Mouse (Mus musculus) small intestine, adult 2 months (tissue): Measurements from ENCODE around the gene Adgrb3. TPM values are rescaled to one million over a fixed set of nuclear protein-coding genes. Genes with fewer than 3 reads are reported as not detected.

Experiments used
- H3K27ac ChIP-seq: fragments of 200-500 bp; 2 replicates; pipeline ENCODE4 v1.5.1; 2012; ENCODE audit warnings: low read depth, low read length, control low read depth, inconsistent platforms; ENCODE audit not compliant: insufficient read depth
- H3K27me3 ChIP-seq: fragments of 200-500 bp; 2 replicates; pipeline ENCODE4 v1.6.1; 2012; ENCODE audit warnings: mild to moderate bottlenecking, moderate library complexity, low read length, inconsistent platforms; ENCODE audit not compliant: control insufficient read depth, insufficient read depth
- H3K36me3 ChIP-seq: fragments of 200-500 bp; 2 replicates; pipeline ENCODE4 v1.6.1; 2012; ENCODE audit warnings: mild to moderate bottlenecking, low read length, control low read depth, inconsistent platforms; ENCODE audit not compliant: control insufficient read depth, insufficient read depth
- H3K4me1 ChIP-seq: fragments of 200-500 bp; 2 replicates; pipeline ENCODE4 v1.6.1; 2012; ENCODE audit warnings: low read length, inconsistent platforms, mixed read lengths; ENCODE audit not compliant: control insufficient read depth, insufficient read depth, insufficient read length
- H3K4me3 ChIP-seq: fragments of 200-500 bp; 2 replicates; pipeline ENCODE4 v1.5.1; 2012; ENCODE audit warnings: low read depth, mild to moderate bottlenecking, control low read depth, inconsistent platforms, low read length, moderate library complexity
- CTCF ChIP-seq: fragments of 200-500 bp; IDR thresholded peaks from 2 replicates; pipeline ENCODE4 v1.5.1; 2012; ENCODE audit warnings: low read depth, mild to moderate bottlenecking, control low read depth, inconsistent platforms, low read length, moderate library complexity, mixed read lengths; ENCODE audit not compliant: insufficient replicate concordance, insufficient read length; ENCODE audit errors: extremely low read depth
- POLR2A ChIP-seq: fragments of 200-500 bp; IDR thresholded peaks from 2 replicates; pipeline ENCODE4 v1.6.1; 2012; ENCODE audit warnings: low read depth, mild to moderate bottlenecking, control low read depth, inconsistent platforms, low read length, moderate library complexity
- WGBS: fragments of 180-500 bp; shearing (Covaris S2); methylation state at CpG from one replicate; pipeline ENCODE4 v1.1.7; 2018; 5-methylcytosine and 5-hydroxymethylcytosine counted together
- polyA plus RNA-seq: library from polyadenylated mRNA; depleted of rRNA; stranded (reverse); fragments of >200 nt; gene quantifications from 2 replicates; pipeline ENCODE4 v1.2.3, GENCODE M21; 2012

Adgrb3 gene
- polyA plus RNA-seq, 1 experiment = 0.05 TPM

- H3K36me3 ChIP-seq = no peaks in the 10 kb centered on the region
- no peaks in the 10 kb centered on the region for H3K4me1 ChIP-seq
- 55% methylated on average over 4 of the region's 4 CpGs for WGBS
- H3K27ac ChIP-seq = no peak overlapping the region
- H3K4me3 ChIP-seq = no peak overlapping the region
- no peaks in the 10 kb centered on the region for H3K27me3 ChIP-seq
- TF ChIP-seq CTCF = no peak
- TF ChIP-seq POLR2A = no peak
These were observed 748.1 kb downstream of the Adgrb3 start for GRCm38 (mm10) chr1:25081265-25081849.

DNA sequence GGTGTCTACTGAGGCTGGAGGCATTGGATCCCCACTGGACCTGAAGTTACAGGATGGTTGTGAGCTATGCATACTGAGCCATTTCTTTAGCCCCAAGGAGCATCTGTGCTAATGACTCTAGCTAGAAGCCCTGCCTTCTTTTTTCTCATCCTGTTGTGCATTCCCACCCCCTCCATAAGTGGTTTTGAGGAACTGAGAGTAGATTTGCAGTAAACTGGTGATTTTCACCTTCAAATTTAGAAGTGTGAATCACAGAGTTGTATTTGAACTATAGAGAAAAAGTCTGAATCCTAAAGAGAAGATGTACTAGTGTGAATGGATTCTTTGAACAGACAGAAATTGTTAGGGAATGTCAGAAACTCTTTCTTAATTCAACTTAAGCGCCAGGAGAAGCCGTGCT is 750.1 kb downstream of the Adgrb3 start:
- WGBS = 78% methylated on average over 2 of the region's 2 CpGs
- Histone ChIP-seq H3K36me3 (no peaks in the 10 kb centered on the region), H3K4me1 (no peaks in the 10 kb centered on the region), H3K4me3 (no peak overlapping the region), H3K27me3 (no peaks in the 10 kb centered on the region), H3K27ac (no peak overlapping the region)
- TF ChIP-seq POLR2A (no peak), CTCF (no peak)

DNA sequence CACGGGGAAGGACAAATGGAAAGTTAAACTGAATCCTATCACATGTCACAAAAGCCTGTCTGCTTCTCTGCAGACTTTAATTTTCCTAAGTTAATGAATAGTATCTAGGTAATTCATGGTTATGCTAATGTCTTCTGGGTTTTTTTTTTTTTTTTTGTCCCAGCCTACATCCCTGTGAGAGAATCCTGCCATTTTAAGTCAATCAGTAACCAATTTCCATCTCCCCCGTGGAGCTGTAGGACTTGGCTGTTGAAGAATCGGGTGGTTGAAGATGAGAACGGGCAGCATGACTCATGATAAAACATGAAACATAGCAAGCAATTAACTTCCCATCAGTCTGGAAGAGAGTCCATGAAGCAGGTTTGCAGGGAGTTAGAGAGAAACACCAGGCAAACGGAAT is 753.6 kb downstream of the Adgrb3 start:
- H3K4me1 ChIP-seq = no peaks in the 10 kb centered on the region
- no peaks in the 10 kb centered on the region for H3K36me3 ChIP-seq
- no peak overlapping the region for H3K27ac ChIP-seq
- H3K4me3 ChIP-seq = no peak overlapping the region
- 74% methylated on average over 5 of the region's 5 CpGs for WGBS
- TF ChIP-seq POLR2A = no peak
- no peak for TF ChIP-seq CTCF
- H3K27me3 ChIP-seq = no peaks in the 10 kb centered on the region

DNA sequence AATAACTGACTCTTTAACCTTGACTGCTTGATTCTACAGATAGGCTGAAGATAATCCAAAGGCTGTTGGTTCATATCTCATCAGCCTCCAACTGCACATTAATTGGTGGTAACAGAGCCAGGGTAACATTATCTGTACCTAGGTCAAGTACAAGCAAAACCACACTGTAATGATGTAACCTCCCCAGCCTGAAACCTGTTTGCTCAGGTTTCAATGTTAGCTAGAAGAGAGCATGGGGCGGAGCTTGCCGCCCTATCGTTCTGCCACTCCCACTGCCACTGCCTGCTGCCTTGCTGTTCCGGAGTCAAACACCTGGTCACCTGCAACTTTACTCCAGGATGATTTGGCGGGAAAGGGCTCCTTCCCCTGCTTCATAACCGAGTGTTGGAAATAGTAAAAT is 765.5 kb downstream of the Adgrb3 start:
- Histone ChIP-seq H3K4me1 (no peaks in the 10 kb centered on the region), H3K36me3 (no peaks in the 10 kb centered on the region), H3K27ac (no peak overlapping the region), H3K4me3 (no peak overlapping the region), H3K27me3 (no peaks in the 10 kb centered on the region)
- no peak for TF ChIP-seq CTCF
- WGBS = 20% methylated on average over 6 of the region's 6 CpGs

- Histone ChIP-seq H3K27ac (no peak overlapping the region), H3K4me1 (no peaks in the 10 kb centered on the region), H3K27me3 (no peaks in the 10 kb centered on the region), H3K36me3 (no peaks in the 10 kb centered on the region), H3K4me3 (no peak overlapping the region)
- WGBS = 72% methylated on average over 3 of the region's 3 CpGs
- no peak for TF ChIP-seq CTCF
- TF ChIP-seq POLR2A = no peak
These were observed 768.6 kb downstream of the Adgrb3 start for GRCm38 (mm10) chr1:25060935-25061334.

DNA sequence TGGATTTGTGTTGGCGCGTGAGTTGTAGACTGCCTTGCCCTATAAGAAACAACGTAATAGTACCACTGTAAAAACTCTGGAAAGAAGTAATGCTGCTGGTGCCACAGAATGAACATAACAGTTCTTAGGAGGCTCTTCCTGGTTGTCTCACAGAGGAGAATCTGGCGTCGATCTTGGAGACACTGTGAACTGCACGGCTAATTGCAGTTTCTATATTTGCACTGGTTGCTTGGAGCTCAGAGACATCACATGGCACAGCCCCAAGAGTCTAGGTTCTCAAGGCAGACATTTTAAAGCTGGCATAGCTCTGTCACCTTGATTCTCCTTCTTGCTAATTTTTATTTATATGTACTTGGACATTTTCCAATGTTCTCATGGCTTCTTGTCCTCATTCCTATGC is 769.3 kb downstream of the Adgrb3 start:
- Histone ChIP-seq H3K4me1 (no peaks in the 10 kb centered on the region), H3K4me3 (no peak overlapping the region), H3K27me3 (no peaks in the 10 kb centered on the region), H3K27ac (no peak overlapping the region), H3K36me3 (no peaks in the 10 kb centered on the region)
- WGBS = 81% methylated on average over 6 of the region's 6 CpGs
- TF ChIP-seq CTCF = no peak
- no peak for TF ChIP-seq POLR2A

GRCm38 (mm10) chr1:25057656-25058055 is 771.9 kb downstream of the Adgrb3 start:
- Histone ChIP-seq H3K4me3 (no peak overlapping the region), H3K4me1 (no peaks in the 10 kb centered on the region), H3K27ac (no peak overlapping the region), H3K36me3 (no peaks in the 10 kb centered on the region), H3K27me3 (no peaks in the 10 kb centered on the region)
- TF ChIP-seq CTCF = no peak
- no peak for TF ChIP-seq POLR2A
- WGBS = 68% methylated on average over 2 of the region's 2 CpGs

DNA sequence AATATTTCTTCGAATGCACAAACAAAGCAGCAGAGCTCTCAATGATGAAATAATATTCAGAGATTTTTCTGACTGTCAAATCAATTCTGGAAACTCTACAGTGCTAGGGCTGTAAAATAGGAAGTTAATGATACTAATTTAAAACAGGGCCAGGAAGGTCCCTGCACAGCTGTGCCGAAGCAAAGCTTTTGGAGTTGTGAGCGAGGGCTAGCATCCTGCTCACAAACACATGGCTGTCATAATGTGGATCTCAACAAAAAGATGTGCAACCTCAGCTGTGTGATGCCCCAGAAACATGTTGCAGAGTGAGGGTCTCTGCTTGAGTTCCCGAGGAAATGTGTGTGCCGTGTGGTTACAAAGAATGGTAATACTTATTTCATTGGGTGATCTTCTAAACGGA is 772.3 kb downstream of the Adgrb3 start:
- Histone ChIP-seq H3K4me3 (no peak overlapping the region), H3K27ac (no peak overlapping the region), H3K4me1 (no peaks in the 10 kb centered on the region), H3K27me3 (no peaks in the 10 kb centered on the region), H3K36me3 (no peaks in the 10 kb centered on the region)
- no peak for TF ChIP-seq POLR2A
- no peak for TF ChIP-seq CTCF
- WGBS = 84% methylated on average over 6 of the region's 6 CpGs
